Mouse (Mus musculus): ENCODE measurements around the gene Grm7.

Grm7 gene

DNA sequence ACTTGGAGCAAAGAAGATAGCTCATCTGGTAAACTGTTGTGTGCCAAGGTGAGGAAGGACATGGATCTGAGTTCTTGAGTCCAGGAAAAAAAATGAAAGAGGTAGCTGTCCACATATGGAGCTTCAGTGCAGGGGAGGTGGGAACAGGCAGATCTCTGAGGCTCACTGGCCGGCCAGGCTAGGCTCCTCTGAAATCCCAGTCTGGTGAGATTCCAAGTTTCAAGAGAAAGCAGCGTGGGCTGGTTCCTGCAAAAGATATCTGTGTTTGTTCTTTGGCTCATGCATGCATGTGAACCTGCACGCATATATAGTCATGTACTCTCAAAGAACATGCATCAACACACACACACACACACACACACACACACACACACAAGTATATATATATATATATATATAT lies 942.2 kb downstream of the Grm7 start:
- no peak for DNase-seq

DNA sequence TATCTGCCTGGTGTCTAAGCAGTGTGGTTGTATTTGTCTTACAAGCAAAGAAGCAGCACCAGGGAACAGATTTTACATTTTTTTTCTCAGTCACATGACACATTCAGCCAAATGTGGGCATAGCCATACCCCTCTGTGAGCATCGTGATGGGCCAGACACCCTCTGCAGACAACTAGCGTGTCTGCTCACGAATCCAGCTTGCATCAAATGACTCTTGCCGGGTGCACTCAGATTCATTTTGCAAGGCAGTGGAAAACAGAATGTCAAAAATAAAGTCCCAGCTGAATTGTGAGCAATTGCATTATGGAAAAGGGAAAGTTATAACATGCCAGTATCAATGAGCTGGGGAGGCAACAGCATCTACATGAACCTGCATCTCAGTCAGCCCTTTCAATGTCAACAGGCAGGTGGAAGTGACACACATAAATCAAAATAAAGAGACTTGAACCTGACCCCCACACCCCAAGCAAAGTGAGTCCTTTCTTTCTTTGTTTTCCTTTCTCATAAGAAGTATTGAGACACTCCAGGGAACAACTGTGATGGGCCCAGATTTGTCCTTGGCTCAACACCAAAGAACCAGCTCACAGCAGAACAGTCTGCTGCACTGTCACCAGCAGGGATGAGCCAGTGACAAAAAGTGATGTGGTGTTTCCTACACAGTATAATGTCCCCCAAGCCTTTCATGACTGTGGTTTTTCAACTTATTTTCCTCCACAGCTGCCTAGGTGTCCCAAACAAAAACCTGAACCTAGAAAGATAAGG lies 956.7 kb downstream of the Grm7 start:
- DNase-seq: no peak

DNA sequence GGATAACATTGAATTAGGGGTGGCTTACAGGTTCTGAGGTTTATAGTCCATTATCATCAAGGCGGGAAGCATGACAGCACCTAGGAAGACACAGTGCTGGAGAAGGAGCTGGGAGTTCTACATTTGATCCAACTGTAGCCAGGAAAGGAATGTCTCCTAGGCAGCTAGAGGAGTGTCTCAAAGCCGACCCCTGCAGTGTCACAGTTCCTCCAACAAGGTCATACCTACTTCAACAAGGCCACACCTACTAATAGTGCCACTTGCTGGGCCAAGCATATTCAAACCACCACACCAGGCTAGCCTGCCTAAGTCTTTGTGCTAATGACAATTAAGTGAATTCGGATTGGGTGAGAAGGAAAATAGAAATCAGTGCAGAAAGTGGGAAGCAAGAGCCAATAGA lies 965.0 kb downstream of the Grm7 start:
- no peak for DNase-seq

DNA sequence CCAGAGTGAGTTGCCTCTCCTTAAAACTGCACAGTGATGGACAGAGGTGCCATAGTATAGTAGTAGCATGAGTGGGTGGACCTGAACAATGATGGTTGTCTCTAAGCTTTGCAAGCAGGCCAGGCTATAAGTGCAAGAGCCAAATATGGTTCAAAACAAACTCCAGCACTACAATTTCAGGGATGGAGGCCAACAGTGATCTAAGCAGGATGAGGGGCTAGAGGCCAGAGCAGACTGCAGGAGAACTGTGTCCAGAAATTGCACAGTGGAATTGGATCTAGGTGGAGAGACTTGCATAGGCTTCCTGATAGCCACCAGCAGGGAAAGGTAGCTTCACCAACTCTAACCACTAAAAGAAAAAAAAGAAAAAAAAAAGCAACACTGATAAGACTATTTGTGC lies 968.5 kb downstream of the Grm7 start:
- DNase-seq: no peak

All from liver (tissue).